Mouse (Mus musculus): ENCODE results near the gene Taar9.
"Not testable (repeated sequence)": the region's sequence is repeated elsewhere in the genome, so short reads cannot be mapped to it uniquely, and the experiment has no call there.

The Taar9 gene

GRCm38 (mm10) chr10:24076200-24076599, 33.1 kb downstream of the Taar9 start, which contains the start of gene Taar8a:
Gene Taar8a, plus strand, starts transcription at chr10:24076500.
- DNase-seq = not testable (repeated sequence)

- not testable (repeated sequence) for DNase-seq
These were observed 34.6 kb downstream of the Taar9 start for GRCm38 (mm10) chr10:24074751-24075150.

GRCm38 (mm10) chr10:24058986-24059385, 50.3 kb downstream of the Taar9 start:
- no peak for DNase-seq
